Mouse (Mus musculus): ENCODE measurements around the gene Thrsp. TPM values are rescaled to one million over a fixed set of nuclear protein-coding genes. Genes with fewer than 3 reads are reported as not detected.

The Thrsp gene
- not detected for total RNA-seq (2023)

GRCm38 (mm10) chr7:97416906-97417777, at the start of gene Thrsp:
Gene Thrsp (minus strand): TSS chr7:97417730.

GRCm38 (mm10) chr7:97451023-97451422, 33.5 kb upstream of the Thrsp start, which contains the start of gene Kctd14:
Gene Kctd14 (plus strand): TSS chr7:97451323.

DNA sequence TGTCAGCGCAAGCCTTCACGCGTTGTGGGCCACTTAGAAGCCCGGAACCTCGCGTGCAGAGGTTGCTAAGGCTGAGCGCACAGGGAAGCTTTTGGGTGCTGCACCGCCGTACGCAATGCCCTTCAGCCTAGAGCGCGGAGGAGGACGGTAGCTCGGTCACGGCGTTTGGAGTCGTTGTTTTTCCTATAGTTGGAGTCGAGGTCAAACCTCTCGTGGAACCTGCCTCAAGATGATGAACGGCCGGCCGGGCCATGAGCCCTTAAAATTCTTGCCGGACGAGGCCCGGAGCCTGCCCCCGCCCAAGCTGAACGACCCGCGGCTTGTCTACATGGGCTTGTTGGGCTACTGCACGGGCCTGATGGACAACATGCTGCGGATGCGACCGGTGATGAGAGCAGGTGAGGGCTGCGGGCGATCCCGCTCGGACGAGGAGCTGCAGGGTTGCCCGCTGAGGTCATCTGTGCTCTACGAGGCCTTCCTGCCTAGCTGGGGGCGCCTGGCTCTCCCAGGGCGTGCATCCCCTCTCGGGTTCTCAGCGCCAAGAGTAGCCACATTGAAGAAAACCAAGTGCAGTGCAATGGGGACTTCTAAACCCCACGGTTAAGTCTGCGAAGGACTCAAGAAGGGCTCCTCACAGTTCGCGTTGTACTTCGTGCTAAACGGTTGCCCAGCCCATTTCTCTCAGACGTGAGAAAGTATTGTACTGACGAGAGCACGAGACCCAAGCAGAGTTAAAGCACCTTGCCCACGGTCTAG, 17.4 kb downstream of the Thrsp start, which contains the start of gene Ndufc2:
Ndufc2 (plus strand) TSS at position 44 of the 756 bp plus-strand sequence.

Other genes starting within 250 kb of the Thrsp start
- gene Usp35, start 85.7 kb downstream of the Thrsp start, total RNA-seq (2023), result 10 to 100 TPM; 11.2 to 12.9 TPM
- gene Kctd21, start 85.4 kb downstream of the Thrsp start, total RNA-seq (2023), result 1 to 10 TPM; 8.6 to 9.4 TPM
- 10 to 100 TPM; 15.4 to 16.2 TPM for gene Alg8, start 46.1 kb downstream of the Thrsp start, total RNA-seq (2023)
- 10 to 100 TPM; 78.0 to 85.3 TPM for gene Ndufc2, start 17.7 kb downstream of the Thrsp start, total RNA-seq (2023)
- gene Kctd14, start 33.6 kb upstream of the Thrsp start, total RNA-seq (2023), result 1 to 10 TPM in 1 of 2 experiments, under 1 TPM in 1; 0.71 to 1.1 TPM
- 10 to 100 TPM; 26.4 to 30.9 TPM for gene Ints4, start 63.2 kb upstream of the Thrsp start, total RNA-seq (2023)
- 1 to 10 TPM; 7.2 to 9.1 TPM for gene Aamdc, start 161.8 kb upstream of the Thrsp start, total RNA-seq (2023)
- gene Rsf1, start 162.2 kb upstream of the Thrsp start, total RNA-seq (2023), result 10 to 100 TPM; 50.4 to 58.4 TPM

Data from monocyte, adult 59 days (primary cell).